Mouse (Mus musculus) gastrocnemius, postnatal 10 days (tissue): ENCODE results near the gene Mamld1. TPM values are rescaled to one million over a fixed set of nuclear protein-coding genes. Genes with fewer than 3 reads are reported as not detected.
"Not testable (repeated sequence)": the region's sequence is repeated elsewhere in the genome, so short reads cannot be mapped to it uniquely, and the experiment has no call there.

ENCODE experiments used
- DNase-seq: peaks from one replicate; pipeline ENCODE4 v3.0.0; 2021; ENCODE audit warnings: mixed read lengths
- long read RNA-seq, 2 experiments: library from polyadenylated mRNA; stranded (forward); transcript quantifications; one replicate each; pipeline ENCODE4 v2.0.0; 2021
- total RNA-seq, 2 experiments: library from RNA; stranded (reverse); gene quantifications; 2 replicates each; pipeline ENCODE4 v1.2.3; 2021

Mamld1 gene
- total RNA-seq, result 1 to 10 TPM; 4.6 to 5.8 TPM
- long read RNA-seq, experiment 1, partial matches to known transcripts, result 2 of 2 reads
- long read RNA-seq, experiment 1, other reads (novel, unspliced or antisense), result 0 of 2 reads
- long read RNA-seq, experiment 2, partial matches to known transcripts, result 0 of 2 reads
- long read RNA-seq, experiment 2, other reads (novel, unspliced or antisense), result 1 of 2 reads

GRCm38 (mm10) chrX:71049864-71050576 is at the start of gene Mamld1:
Gene Mamld1, plus strand, starts transcription at chrX:71050256.
- peak; percentile 43 for DNase-seq

DNA sequence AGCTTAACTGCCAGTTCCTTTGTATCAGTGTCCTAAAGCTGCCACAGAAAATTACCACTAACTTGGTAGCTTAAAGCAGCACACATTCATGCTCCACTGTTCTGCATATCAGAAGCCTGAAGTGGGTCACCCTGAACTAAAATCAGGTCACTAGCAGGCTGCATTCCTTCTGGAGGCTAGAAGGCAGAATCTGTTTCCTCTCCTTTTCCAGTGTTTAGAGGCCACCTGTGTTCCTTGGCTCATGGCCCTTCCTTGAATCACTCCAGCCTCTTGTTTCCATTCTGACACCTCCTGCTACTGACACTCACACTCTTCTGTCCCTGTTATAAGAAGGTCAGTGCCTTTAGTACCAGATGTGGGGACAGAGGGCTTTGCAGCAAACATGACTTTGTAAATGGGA is 25.3 kb upstream of the Mamld1 start:
- no peak for DNase-seq

DNA sequence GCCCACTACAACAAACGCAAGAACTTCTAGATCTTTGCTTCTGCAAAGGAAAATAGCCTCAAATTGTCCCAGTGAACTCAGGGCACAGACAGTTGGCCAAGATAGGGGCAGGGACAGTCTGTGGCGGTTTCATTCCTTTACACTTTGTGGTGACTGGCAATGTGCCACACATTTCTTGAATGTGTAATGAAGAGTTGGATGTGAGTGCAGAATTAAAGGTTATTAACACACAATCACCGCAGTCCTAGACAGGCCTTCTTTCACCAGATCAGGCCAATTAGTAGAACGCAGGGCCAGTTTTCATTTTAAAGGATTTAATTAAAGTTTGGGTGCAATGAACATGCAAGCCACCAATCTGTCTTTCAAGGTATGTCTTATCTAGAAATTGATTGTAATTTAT is 22.0 kb upstream of the Mamld1 start:
- DNase-seq, result no peak

DNA sequence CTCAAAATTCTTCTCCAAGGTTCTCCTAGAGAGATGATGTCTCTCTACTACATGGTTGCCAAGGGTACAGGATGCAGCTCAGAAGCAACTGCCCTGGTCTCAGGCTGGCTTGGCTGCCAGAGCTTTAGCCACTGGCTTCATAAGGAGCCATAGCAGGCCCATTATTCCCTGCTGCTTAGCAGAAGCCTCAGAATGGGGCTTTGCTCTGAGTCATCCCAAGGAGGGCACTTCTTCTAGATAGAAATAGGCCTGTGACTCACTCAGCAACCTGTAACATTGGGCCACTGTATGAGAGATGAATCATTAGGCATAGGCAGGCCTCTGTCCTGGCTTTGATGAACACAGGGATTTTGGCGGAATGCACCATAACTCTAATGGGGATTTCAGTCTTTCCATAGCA is 21.1 kb upstream of the Mamld1 start:
- DNase-seq, result not testable (repeated sequence)

GRCm38 (mm10) chrX:71050677-71051311 is 738 bp downstream of the Mamld1 start:
- DNase-seq, result peak; percentile 18

DNA sequence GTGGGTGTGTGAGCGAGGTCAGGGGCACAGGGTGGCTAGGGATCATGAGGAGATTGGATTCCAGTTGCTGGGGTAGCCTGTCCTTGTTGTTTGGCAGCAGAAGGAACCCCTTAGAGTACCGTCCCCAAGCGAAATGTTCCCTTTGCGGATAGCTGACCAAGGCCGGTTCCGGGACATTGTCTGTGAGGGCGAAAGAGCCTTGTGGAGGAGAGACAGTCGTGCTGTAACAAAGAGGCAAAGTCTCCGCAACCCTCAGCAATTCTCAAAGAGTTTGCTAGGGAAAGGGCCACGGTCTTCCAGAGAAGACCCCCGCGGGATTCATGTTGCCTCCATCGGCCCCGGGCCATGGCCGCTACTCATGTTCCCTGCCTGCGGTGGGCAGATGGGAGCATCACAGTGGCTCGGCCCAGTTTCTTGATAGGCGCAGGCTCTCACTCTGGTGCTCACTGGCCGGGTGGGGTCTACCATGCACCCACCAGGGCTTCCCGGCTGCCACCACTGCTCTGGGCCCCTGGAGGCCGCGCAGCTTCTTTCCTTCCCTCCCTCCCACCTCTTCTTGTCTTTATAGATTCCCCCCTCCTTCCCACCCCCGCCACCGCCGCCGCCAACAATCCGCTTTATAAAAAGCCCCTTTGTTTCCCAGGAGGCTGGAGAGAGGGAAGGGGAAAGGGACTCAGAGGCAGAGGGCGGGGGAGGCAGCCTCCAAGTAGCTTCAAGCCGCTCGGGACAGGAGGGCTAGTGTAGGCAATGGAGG is 1.5 kb downstream of the Mamld1 start:
- peak; percentile 8 for DNase-seq

GRCm38 (mm10) chrX:71052115-71052478 is 2.0 kb downstream of the Mamld1 start:
- DNase-seq, result peak; percentile 73

DNA sequence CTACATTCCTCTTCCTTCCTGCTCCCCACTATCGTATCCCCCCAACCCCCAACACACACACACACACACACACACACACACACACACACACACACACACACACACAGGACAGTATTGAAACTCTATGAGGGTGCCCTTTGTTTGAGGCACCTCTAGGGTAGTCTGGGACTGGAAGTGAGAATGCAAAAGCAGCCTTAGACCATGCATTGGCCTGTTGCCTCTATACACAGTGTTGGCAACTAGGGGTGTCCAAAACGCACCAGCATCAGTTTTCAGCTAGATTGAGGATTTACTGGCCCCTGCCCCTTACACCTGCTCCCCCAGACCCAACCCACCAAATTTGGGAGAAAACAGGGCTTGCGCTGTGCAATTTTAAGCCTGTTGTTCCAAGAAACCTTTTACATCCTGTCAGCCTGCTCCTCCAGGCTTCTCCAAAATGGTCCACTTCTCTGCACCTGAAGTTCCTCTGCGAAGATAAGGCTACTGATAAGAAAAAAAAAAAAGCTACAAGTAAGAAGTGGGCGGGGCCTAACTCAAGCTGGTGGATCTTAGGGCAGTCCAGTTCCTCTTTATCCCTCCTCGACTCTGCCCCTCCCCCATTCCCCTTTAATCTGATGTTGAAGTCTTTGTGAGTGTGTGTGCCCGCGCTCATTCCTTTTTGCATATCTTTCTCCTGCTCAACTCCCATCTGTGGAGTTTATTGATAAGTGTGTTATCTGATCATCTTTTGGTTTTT is 2.6 kb downstream of the Mamld1 start:
- no peak for DNase-seq

- DNase-seq, result no peak
These were observed 3.2 kb downstream of the Mamld1 start for GRCm38 (mm10) chrX:71053246-71053645.

DNA sequence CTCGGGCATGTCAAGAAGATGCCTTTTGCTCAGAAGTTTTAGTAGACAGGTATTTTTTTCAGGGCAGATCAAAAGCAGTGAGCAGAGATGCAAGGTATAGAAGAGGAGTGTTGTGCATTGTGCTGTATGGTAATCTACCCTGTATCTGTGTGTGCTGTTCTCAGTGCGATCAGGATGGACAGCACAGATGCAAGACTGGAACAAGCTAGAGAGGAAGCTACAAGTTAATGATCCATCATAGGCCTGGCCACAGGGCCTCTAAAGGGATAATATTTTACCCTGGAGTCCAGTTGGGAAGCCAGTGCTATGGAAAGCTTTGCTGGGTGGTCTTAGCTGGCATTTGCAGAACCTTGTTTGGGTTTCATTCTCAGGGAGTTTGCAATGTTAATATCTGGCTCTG is 6.9 kb downstream of the Mamld1 start:
- no peak for DNase-seq

DNA sequence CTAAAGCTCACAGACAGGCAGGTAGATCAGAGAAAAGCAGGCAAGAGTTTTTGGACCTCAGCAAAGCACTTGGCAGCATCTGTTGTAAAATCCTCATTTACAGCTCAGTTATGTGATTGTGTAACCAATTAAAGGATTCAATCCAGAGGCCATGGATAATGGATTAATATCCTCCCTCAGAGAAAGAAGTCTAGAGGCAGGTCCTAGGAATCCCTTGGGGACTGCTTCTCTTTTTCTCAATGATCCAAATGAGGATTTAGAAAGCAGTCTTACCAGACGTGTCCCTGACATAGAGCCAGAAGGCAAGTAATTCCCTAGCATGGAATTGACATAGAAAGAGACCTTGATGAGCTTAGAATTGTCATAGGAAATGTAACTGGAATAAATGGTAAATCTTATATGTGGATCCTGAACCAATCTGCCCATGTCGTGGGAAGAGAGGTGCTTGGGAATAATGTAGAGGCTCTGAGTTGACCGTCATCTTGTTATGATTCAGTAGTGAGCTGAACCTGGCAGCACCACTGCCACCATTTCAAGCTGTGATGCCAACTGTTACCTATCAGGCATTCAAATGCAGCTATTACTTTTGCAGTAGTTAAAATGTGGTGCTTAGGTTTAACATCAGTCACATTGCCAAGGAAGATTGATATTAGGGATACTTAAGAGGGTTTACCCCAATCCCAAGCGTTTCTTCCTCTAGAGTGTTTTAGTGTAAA is 35.2 kb downstream of the Mamld1 start:
- DNase-seq, result no peak

- no peak for DNase-seq
These were observed 37.5 kb downstream of the Mamld1 start for GRCm38 (mm10) chrX:71087370-71088079.

GRCm38 (mm10) chrX:71088080-71088414 is 38.0 kb downstream of the Mamld1 start:
- no peak for DNase-seq

- no peak for DNase-seq
These were observed 55.8 kb downstream of the Mamld1 start for GRCm38 (mm10) chrX:71105820-71106219.

- peak; percentile 22 for DNase-seq
These were observed 56.3 kb downstream of the Mamld1 start for GRCm38 (mm10) chrX:71106392-71106791.

GRCm38 (mm10) chrX:71108056-71108735 is 58.1 kb downstream of the Mamld1 start:
- DNase-seq, result no peak

DNA sequence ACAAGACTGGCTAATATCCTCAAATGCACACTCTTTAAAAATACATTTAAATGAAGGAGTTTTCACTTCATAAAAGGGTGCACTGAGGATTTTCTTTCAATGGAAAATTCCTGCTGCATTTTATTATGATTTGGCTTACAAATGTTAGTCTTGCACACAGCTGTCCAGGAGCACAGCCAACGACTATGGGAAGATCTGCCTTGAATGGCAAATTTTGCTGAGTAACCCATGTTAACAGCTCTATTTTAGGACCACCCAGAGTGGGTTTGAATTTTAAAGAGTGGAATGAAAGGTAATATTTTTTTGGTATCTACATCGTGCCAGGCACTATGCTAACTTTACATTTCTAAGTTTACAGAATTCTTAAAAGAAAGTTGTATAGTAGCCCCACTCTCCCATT is 60.3 kb downstream of the Mamld1 start:
- DNase-seq, result no peak

DNA sequence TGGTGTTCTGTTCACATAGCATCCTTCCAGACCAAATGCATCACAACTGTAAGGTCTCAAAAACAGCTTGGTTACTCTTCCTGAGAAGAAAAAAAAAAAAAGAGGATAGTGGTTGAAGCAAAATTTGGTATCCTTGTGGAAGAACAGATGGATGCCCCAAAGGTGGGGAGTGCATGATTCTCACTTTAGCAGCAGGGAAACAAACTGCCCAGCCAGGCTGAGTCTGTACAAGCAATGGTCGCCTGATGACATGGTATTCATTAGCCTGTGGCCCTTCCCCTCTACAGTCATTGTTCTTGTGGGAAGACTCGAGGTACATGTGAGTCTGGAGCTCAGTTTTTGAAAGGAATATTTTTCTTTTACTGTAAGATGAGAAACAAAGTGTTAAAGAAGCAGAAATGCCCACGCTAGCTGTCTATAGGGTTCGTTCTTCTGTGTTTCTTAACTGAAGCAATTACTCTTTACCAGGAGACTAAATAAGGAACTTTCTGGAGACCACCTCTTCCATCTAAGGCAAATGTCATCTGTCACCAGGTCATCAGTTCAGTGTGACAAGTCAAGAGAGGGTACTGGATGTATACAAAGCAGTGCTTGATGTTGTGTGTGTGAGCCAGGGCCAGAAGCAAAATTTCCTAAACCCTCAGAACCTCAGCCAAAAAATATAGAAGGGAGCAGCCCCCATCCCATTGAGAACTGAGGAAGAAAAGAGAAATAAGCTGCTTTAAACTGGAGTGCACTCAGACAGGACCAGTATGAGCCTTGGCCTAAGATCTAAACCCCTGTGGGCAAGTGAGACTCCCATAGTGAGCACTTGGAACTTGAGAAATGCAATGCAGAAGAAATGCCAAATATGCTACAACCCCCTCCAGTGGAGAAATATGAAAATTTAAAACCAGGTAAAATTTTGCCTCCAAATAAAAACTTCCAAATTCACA is 72.6 kb downstream of the Mamld1 start:
- DNase-seq, result no peak

DNA sequence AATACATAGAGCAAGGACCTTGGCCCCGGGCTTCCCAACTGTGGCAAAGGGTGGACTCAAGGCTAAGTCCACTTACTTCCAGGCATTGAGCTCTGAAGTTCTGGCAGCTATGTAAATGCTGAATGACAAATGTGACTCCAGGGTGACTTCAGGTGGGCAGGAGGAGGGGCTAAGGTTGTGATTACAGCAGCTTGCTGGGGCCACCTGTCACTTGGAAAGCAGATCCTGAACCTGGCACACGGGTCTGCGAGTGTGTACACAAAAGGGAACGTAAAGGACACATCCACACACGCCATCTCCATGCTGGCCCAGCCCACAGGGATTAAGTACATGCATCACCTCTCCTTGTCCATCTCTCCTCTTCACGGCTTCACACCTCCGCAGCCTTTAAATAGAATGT is 75.0 kb downstream of the Mamld1 start:
- no peak for DNase-seq
